Mouse (Mus musculus) brain, embryonic 14.5 days (tissue): Measurements from ENCODE around the gene Sag. TPM values are rescaled to one million over a fixed set of nuclear protein-coding genes. Genes with fewer than 3 reads are reported as not detected.

Experiments
- DNase-seq: peaks from one replicate; pipeline ENCODE4 v3.0.0-alpha.2; 2011; ENCODE audit warnings: low read depth
- CTCF ChIP-seq: fragments of 200-500 bp; IDR thresholded peaks from 2 replicates; pipeline ENCODE4 v1.5.1; 2012; ENCODE audit warnings: inconsistent platforms, mild to moderate bottlenecking, moderate library complexity, borderline replicate concordance; ENCODE audit not compliant: insufficient read depth, insufficient read length; ENCODE audit errors: extremely low read depth
- POLR2A ChIP-seq: fragments of 200-500 bp; IDR thresholded peaks from 2 replicates; pipeline ENCODE4 v1.6.1; 2012; ENCODE audit warnings: mild to moderate bottlenecking, inconsistent platforms, borderline replicate concordance; ENCODE audit not compliant: poor library complexity, insufficient read depth, insufficient read length, severe bottlenecking; ENCODE audit errors: extremely low read depth
- polyA plus RNA-seq: library from polyadenylated mRNA; depleted of rRNA; stranded (reverse); fragments of >200 nt; gene quantifications from 2 replicates; pipeline ENCODE4 v1.2.3, GENCODE M21; 2012; rRNA removed

Gene Sag
- 0.83 and 0.90 TPM in 2 replicates for polyA plus RNA-seq

DNA sequence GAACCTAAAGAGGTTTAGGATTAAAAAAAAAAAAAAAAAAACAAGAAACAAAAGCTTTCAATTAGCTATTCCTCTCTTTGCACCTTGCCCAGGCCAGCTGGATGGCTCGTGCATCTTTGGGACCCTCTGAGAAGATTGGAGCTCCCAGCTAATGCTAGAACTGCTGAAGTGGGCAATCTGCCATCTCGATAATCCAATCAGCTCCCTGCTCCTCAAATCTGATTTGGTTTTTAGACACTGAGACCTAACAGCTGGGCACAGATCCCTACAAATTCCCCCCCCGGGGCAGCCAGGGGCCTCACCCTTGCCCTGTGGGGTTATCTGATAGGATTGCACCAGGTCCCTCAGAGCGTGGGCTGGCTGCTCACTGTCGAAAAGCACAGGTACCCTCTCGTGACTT lies at the start of gene Sag:
Gene Sag (plus strand): TSS at position 105 of the 400 bp plus-strand sequence.
- TF ChIP-seq POLR2A (no peak), CTCF (no peak)
- DNase-seq, result no peak

DNA sequence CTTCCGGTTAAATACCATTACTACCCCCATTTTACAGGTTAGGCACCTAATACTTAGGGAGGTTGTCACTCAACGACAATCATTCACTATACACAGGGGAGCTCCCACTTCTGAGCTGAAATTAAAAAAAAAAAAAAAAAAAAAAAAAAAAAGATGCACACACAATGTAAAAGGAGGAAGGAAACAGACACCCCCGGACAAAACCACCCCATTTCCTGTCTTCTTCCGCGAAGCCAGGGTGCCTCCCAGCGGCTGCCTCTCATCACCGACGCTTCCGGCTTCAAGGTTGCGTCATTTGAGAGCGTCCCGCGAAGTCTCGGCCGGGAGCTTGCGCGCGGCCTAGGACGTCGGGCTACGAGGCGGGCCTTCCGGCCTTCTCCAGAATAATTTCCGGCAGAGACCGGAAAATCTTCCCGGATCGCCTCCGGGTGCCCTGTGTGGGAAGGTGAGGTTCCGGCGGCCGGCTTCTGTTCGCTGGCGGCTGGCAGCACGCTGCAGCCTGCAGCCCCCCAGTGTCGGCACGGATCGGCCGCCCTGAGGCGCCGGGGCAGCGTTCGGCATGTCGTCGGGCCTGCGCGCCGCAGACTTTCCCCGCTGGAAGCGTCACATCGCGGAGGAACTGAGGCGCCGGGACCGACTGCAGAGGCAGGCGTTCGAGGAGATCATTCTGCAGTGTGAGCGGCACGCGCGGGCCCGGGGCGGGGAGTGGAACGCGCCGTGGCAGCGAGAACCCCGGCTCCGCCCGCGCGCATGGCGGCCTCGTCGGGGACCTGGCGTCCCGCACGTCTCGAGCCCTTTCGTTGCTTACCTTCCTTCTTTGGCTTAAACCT lies 47.6 kb upstream of the Sag start, which contains the start of gene Atg16l1:
Gene Atg16l1 (plus strand): TSS at position 230 of the 830 bp plus-strand sequence.
- DNase-seq, result peak; percentile 99
- TF ChIP-seq POLR2A, result peak; percentile 27; the same call in 1 of the 2 replicates
- peak; percentile 54 for TF ChIP-seq CTCF

DNA sequence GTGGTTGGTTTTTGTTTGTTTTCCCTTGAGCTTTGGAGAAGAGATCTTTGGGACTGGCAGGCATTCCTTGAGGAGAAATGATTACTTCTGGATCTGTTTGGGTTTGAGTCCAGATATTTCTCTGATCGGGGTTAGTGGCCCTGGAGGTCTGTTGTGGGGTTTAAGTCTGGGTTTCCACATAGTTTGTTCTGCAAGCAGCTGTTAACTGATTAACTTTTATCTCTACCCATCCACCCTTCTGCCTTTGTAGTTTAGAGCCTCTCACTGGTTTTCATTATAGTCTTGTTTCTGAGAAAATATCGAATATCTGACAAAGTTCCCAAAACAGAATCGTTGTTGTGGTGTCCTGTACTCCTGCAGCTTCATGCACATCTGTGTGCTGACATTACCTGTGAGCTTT lies 39.7 kb upstream of the Sag start:
- DNase-seq, result no peak
- TF ChIP-seq CTCF, result no peak
- TF ChIP-seq POLR2A, result no peak

- no peak for DNase-seq
- TF ChIP-seq POLR2A, result no peak
- no peak for TF ChIP-seq CTCF
Measured at GRCm38 (mm10) chr1:87765741-87766140, 37.7 kb upstream of the Sag start.

DNA sequence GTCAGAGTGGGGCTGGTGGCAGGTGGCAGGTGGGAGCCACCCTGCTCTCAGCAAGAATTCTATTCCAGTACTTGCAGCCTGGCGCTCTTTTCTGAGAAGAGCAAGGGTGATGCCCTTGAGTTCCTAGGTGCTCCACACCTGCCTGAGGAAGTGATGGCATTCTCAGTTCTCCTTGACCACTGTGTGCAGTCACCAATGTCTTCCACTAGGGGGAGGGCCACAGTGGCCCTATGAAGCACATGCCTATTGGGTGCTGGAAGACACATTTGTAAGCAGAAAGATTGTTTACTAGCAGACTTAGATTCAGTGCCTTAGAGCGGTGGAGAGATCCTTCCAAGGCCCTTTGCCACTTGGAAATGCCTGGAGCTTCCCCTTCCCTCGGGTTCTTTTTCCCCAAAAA lies 37.2 kb upstream of the Sag start:
- no peak for DNase-seq
- TF ChIP-seq CTCF, result peak; percentile 42; the same call in 1 of the 2 replicates
- TF ChIP-seq POLR2A, result no peak

- DNase-seq, result no peak
- TF ChIP-seq POLR2A (no peak), CTCF (no peak)
Measured at GRCm38 (mm10) chr1:87769263-87769662, 34.2 kb upstream of the Sag start.

- TF ChIP-seq CTCF (no peak), POLR2A (no peak)
- no peak for DNase-seq
Measured at GRCm38 (mm10) chr1:87770486-87770885, 33.0 kb upstream of the Sag start.

DNA sequence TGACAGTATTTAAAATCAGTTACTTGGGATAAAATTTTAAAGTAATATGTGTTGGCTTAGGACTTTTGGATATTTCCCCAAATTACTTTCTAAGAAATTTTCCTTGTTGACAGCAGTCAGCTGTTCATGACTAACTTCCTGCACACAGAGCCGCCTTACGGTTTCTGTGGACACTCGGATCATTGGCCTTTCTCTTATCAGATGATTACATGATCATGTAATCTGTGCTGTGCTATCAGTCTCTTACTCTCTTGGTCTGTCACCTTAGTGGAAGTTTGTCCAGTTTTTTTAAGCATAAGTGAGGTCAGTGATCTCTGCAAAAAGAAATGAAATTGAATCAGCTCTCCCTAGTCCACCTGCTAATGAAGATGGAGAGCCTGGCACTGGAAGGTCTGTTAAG lies 31.8 kb upstream of the Sag start:
- TF ChIP-seq POLR2A, result no peak
- TF ChIP-seq CTCF, result no peak
- no peak for DNase-seq

DNA sequence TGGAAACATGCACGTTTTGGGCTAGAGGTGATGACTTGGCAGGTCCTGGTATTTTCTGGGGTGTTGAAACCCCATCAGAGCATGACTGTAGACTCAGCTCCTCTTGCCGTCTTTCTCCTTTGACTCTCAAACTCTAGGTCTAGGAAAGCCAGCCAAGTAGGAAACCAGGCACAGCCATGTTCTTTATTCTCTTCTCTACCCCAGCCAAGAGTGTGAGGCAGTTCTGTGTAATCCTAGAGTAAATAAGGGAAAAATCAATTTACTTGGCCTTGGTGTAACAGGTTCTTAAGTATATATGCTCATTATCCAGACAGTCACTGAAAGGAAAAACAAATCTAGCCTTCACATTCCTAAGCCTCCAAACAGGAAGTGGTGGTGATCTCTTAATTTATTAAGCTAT lies 30.1 kb upstream of the Sag start:
- DNase-seq, result no peak
- no peak for TF ChIP-seq CTCF
- no peak for TF ChIP-seq POLR2A

- DNase-seq, result no peak
Measured at GRCm38 (mm10) chr1:87774845-87775244, 28.6 kb upstream of the Sag start.

GRCm38 (mm10) chr1:87779204-87779785 lies 24.2 kb upstream of the Sag start:
- TF ChIP-seq CTCF (no peak), POLR2A (no peak)
- no peak for DNase-seq

More at GRCm38 (mm10) chr1:87774845-87775244, 28.6 kb upstream of the Sag start:
- TF ChIP-seq POLR2A (no peak), CTCF (no peak)

DNA sequence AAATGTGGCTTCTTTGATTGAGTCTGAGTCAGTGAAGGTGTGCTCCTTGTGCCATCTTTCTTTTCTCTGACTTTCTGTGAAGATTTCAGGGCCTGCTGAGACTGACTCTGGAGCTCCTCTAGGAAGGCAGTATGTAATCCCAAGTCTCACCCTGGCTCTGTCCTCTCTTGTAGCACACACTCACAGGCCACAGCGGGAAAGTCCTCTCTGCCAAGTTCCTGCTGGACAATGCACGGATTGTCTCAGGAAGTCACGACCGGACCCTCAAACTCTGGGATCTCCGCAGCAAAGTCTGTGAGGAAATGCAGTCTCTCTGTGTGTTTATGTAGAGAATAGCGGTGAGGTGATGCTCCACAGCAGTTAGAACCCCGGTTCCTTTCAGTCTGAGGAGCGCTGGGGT lies 17.8 kb upstream of the Sag start:
- DNase-seq, result peak; percentile 3
- no peak for TF ChIP-seq POLR2A
- no peak for TF ChIP-seq CTCF

- TF ChIP-seq POLR2A, result no peak
- TF ChIP-seq CTCF, result no peak
- peak; percentile 67 for DNase-seq
Measured at GRCm38 (mm10) chr1:87786251-87786650, 17.2 kb upstream of the Sag start.
